Mouse (Mus musculus) adrenal gland, postnatal 14 days (tissue): ENCODE results near the gene Cabp1. TPM values are rescaled to one million over a fixed set of nuclear protein-coding genes. Genes with fewer than 3 reads are reported as not detected.
A peak's percentile ranks its signal among the peaks of the same experiment; 100 is the strongest.
"Not testable (repeated sequence)": the region's sequence is repeated elsewhere in the genome, so short reads cannot be mapped to it uniquely, and the experiment has no call there.

ENCODE experiments used
- DNase-seq: peaks from one replicate; pipeline ENCODE4 v3.0.0; 2021; ENCODE audit warnings: mixed read lengths
- total RNA-seq: library from RNA; stranded (reverse); gene quantifications from 2 replicates; pipeline ENCODE4 v1.2.3, GENCODE M21; 2021

Cabp1 gene
- total RNA-seq, 1 experiment from 2014 or later: 9.9 TPM

- no peak for DNase-seq
These were observed 41.8 kb downstream of the Cabp1 start for GRCm38 (mm10) chr5:115152132-115152956.

DNA sequence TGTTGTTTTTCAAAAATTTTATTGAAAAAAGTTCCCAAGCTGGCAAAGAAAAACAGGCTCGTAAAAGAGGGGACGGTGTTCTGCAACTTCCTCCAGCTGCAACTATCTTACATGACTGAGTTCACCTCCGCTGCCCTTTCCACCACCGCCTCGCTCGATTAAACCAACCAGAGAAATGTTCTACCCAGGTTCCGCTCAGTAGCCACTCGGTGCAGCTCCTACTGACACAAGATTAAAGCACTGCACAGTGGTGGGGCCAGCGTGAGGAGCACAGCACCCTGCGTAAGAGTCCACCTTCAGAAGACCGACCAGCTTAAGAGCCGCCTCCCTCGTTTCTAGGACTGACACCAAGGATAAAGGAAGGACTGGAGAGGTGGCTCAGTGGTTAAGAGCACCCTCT, 42.7 kb downstream of the Cabp1 start:
- DNase-seq: no peak

- DNase-seq: no peak
These were observed 43.2 kb downstream of the Cabp1 start for GRCm38 (mm10) chr5:115150991-115151390.

DNA sequence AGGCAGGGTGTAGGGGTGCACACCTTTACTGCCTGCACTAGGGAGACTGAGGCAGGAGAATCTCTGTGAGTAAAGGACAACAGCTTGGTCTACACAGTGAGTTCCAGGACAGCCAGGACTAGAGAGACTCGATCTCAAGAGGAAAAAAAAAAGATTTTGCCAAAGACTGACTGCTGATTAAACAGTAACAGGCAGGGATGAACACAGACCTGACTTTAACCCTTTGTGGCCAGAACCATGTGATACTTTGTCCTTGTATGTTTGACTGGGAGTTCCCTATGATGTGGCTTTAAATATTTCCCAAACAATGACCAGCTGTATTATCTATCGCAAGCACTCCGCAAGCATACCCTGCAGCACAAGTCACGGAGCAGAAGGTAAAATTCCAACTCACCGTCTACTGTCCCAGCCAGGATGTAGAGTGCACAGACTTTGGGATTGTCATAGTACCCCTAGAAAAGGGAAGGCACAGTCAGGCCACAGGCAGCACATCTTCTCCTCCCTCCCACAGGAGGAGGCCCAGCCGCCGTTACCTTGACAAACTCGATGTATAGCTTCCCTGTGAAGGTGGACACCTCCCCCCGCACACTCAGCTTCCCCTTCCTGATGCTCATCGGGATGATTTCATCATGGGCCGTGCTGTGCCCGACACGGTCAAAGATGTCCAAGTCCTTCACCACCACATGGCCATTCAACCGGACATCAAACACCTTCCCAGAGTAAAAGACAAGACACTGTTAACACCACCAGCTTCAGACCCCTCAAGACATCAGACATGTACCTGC, 44.3 kb downstream of the Cabp1 start:
- DNase-seq: no peak

DNA sequence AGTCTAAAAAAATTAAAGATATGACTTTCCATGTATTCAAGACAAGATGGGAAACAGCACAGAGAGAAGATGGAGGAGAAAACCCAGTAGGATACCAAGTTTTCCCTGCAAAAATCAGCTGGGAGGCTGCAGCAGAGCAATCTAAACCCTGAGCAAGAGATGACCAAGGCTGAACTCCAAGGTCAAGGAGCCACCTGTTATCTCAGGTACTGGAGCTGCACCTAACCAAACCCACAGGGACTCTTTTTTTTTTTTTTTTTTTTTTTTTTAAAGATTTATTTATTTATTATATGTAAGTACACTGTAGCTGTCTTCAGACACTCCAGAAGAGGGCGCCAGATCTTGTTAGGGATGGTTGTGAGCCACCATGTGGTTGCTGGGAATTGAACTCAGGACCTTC, 45.3 kb downstream of the Cabp1 start:
- DNase-seq: not testable (repeated sequence)

DNA sequence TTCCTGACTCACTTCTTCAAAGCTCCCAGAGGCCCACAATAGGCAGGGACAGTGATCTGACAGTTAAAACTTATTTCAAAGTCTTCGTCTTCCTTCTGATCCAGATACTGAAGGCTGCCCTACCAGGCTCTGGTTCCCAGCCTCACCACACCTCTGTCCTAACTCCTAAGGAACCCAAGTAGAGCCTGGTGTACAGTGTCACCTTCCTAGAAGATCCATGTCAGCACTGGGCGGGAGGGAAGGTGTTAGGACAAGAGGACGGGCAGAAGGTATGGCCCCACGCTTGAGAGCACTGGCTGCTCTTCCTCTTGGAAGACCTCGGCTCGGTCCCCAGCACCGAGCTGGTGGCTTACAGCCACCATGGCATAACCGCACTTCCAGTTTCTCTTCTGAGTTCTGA, 45.8 kb downstream of the Cabp1 start:
- no peak for DNase-seq

DNA sequence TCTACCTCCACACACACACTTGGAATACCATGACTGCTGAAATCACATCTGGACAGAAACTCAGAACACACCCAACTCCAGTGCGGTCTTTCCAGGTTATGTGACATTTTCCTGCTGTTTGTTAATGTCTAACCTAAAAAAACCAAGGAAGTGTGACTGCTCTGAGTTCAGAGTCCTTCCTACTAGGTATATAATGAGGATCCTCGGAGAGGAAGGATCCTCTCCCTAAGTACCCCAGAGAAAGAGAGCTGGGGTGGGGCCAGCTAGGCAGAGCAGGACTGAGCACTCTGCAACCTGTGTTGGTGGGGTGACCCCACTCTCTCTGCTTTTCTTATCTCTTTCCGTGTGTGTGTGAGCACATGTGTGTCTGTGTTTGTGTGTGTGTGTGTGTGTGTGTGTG, 46.8 kb downstream of the Cabp1 start:
- DNase-seq: no peak

- no peak for DNase-seq
These were observed 47.4 kb downstream of the Cabp1 start for GRCm38 (mm10) chr5:115146747-115147130.

GRCm38 (mm10) chr5:115145976-115146746, 48.0 kb downstream of the Cabp1 start:
- no peak for DNase-seq

GRCm38 (mm10) chr5:115145253-115145968, 48.8 kb downstream of the Cabp1 start:
- DNase-seq: no peak

GRCm38 (mm10) chr5:115144471-115144870, 49.7 kb downstream of the Cabp1 start:
- no peak for DNase-seq

- no peak for DNase-seq
These were observed 50.6 kb downstream of the Cabp1 start for GRCm38 (mm10) chr5:115143552-115143951.

- no peak for DNase-seq
These were observed 51.9 kb downstream of the Cabp1 start for GRCm38 (mm10) chr5:115142166-115142697.

GRCm38 (mm10) chr5:115140726-115141125, 53.5 kb downstream of the Cabp1 start:
- no peak for DNase-seq

- no peak for DNase-seq
These were observed 55.1 kb downstream of the Cabp1 start for GRCm38 (mm10) chr5:115139124-115139523.

DNA sequence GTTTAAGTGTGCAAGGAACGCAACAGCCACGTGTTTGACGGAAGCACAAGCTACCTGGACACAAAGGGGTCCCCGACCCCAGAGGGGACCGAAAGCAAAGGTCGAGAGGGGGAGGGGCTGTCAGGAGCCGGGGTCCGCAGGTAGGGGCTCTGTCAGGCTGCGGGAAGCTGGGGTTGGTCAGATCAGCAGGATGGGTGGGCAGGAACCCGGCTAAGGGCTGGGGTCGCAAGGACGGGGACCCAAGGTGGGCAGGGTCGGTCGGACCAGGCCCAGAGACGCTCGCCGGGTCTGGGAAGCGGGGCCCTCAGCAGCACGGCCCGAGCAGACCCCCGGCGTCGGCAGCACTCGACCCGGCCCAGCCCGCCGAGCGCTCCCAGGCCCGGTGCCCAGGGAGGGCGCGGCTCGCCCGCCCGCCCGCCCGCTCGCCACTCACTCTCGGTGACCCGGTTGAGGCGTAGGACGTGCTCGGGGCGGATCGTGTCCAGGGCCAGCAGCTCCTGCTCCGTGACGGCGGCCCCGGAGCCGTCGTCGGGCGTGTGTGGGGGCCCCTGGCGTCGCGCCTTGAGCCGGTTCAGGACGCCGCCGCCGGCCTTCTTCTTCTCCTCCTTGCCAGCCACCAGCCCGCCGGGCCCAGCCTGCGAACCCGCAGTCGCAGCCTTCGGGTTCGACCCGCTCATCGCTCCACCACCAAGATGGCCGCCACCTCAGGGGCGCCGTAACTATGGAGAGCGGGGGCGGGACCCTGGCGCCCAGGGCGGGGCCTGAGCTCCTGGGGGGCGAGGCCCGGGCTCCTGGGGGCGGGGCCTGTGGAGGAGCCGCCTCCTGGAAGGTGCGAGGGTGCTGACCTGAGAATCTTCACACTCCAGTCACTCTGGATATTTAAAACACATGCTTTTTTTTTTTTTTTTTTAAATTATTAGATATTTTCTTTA, 59.7 kb downstream of the Cabp1 start, which contains the start of gene Unc119b:
Unc119b (minus strand) TSS at position 742 of the 932 bp plus-strand sequence.
- peak; percentile 95 for DNase-seq

DNA sequence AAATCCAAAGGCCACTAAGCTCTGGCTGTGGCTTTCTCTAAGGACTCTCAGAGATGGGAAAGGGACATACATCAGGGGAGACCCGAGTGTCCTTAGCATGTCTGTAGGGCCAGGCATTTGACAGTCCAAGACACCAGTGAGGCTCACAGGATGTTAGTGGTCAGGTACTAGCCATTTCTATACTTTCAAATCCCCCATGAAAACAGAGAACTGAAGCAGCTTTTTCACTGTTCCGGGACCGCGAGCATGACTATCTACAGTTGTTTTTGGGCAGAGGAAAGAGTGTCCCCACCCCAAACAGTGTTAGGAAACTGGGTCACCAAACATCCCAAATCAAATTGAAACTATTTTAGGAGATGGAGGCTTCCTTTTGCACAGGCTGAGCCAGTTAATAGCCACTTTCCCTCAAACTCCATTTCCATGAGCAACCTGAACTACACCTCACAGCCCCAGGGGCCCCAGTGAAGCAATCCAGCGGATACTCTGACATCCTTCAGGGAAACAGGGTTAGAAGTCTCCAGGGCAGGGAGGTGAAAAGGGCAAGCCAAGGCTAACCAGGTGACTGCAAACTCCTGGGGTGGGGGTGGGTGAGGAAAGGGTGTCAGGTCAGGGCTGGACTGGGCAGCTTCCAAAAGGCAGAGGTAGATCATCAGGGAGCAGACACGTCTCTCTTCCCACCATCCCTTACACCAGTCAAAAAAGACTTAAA, 60.7 kb downstream of the Cabp1 start:
- DNase-seq: no peak

DNA sequence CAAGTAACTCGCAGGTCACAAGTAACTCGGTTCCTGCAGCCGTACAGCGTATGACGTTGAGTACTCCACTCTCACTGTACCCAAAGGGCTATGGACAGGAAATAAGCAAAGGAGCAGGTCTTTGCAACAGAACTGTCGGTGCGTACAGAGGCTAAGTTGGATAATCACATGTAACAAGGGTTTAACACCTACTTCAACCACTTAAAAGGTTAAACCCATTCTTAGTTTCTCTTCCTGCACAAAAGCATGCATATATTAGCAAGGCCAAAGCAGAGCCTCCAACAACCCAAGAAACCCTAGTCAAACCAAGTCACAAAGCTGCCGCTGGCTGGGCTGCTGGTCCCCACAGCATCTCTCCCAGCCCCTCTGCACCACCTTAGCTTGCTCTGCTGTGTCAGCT, 61.7 kb downstream of the Cabp1 start:
- DNase-seq: no peak

DNA sequence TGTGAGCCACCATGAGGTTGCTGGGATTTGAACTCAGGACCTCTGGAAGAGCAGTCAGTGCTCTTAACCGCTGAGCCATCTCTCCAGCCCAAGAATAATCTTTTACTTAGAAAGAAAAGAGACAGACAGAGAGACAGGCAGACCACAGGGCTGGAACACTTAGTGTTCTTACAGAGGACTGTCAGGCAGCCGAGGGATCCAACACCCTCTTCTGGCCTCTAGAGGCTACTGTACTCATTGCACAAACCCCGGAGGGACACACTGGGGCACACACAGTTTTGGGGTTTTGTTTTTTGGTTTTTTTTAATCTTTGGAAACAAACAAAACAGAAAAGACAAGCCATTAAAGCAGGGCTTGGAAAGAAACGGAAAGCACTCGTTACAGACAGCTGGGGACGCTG, 64.9 kb downstream of the Cabp1 start:
- no peak for DNase-seq
